Mouse (Mus musculus): ENCODE measurements at regions not wholly inside any gene's neighbourhood (a gene's known extent, or its start where the extent isn't known, plus 50 kb on each side); places are given as distances from the start of the nearest gene placed in this dataset.

GRCm38 (mm10) chr13:46350075-46350747 is 68.0 kb upstream of the Rbm24 start:
- peak; percentile 12 for DNase-seq

- DNase-seq, result no peak
These were observed 62.9 kb upstream of the Rbm24 start for GRCm38 (mm10) chr13:46355306-46355705.

DNA sequence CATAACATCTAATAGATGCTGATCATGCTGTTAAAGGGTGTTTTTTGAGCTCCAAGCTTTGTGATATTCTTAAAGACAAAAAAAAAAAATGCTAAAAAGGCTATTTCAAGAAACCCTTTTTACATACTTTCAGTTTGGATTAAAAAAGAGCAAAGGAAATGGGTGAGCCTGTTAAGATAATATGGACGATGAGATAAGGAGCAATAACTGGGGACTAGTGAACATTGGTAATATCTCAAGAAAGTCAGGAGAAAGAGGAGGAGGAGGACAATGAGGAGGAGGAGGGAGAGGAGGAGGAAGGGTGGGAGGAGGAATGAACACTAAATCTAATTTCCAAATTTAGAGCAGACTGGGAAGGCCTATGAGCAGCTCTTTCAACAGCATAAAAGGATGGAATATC is 62.3 kb upstream of the Rbm24 start:
- DNase-seq, result no peak

DNA sequence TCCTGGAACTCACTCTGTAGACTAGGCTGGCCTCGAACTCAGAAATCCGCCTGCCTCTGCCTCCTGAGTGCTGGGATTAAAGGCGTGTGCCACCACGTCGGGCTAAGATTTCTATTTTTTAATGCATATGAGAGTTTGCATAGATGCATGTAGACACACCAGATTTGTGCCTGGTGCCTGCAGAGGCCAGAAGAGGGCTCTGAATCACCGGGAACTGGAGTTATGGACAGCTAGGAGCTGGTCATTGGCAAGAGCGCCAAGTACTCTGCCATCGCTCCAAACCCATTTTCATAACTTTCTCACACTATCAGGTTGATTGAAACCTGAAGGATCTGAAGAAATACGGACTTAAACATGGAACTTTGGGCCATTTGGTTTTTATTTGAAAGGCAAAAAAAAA is 61.2 kb upstream of the Rbm24 start:
- DNase-seq, result no peak

GRCm38 (mm10) chr13:46360495-46361120 is 57.6 kb upstream of the Rbm24 start:
- no peak for DNase-seq

- DNase-seq, result no peak
These were observed 54.6 kb upstream of the Rbm24 start for GRCm38 (mm10) chr13:46363456-46364201.

- no peak for DNase-seq
These were observed 53.9 kb upstream of the Rbm24 start for GRCm38 (mm10) chr13:46364202-46364912.

- no peak for DNase-seq
These were observed 52.9 kb upstream of the Rbm24 start for GRCm38 (mm10) chr13:46365292-46365691.

All from kidney, adult 11 months (tissue).